Mouse (Mus musculus): Measurements from ENCODE around the gene Pi4kb. TPM values are rescaled to one million over a fixed set of nuclear protein-coding genes. Genes with fewer than 3 reads are reported as not detected.

The Pi4kb gene
- polyA plus RNA-seq, 1 experiment from 2014 or later: 10.5 TPM

DNA sequence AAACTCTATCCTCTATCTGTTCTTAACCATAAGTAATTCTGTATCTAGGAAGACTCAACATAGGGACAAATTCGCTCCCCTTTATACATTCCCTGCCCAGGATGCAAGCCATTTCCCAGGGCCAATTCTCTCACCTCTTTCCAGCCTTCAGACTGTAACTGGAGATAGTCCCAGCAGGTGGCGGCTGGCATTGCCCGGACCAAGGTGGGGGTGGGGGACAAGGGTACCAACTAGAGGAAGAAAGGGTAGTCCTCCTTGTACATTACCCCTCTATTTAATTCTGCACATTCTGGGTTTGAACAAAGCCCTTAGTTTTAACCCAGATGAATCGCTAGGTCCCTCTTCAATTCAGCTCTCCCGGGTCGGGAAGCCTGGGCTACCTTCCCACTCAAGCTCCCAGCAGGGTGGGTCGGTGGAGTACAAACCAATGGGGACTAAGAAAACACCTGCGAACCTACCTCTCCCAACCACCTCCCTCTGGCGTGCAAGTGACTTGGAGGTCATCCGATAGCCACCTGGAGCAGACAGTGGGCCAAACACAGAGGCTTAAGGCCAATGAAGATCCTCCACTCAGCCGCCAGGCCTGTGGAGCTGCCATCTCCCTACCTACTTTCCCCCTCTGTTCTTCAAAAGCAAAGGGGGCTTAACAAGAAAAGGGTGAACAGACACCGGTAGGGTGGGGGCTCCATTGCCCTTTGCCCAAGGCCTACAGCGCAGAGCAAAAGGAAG is 39.3 kb downstream of the Pi4kb start:
- Histone ChIP-seq H3K4me3 (ENCODE audit: low read depth, low read length) (peak overlapping the region; percentile 90), H3K9ac (ENCODE audit: low read depth, low read length) (peak overlapping the region; percentile 88), H3K4me1 (replicated peaks; ENCODE audit: control insufficient read depth, insufficient read depth, low read length) (peaks cover 4% of the 10 kb centered on the region; the same call in 1 of the 2 replicates), H3K4me2 (replicated peaks; ENCODE audit: low read depth) (peak overlapping the region; percentile 89), H3K9me3 (ENCODE audit: control insufficient read depth) (no peaks in the 10 kb centered on the region), H3K36me3 (ENCODE audit: control insufficient read depth, insufficient read depth) (peaks cover 31% of the 10 kb centered on the region), H3K27ac (ENCODE audit: low read depth, low read length) (peak overlapping the region; percentile 96), H3K27me3 (replicated peaks; ENCODE audit: control insufficient read depth, insufficient read depth, low read length) (no peaks in the 10 kb centered on the region)
- ATAC-seq: no peak
- 18% methylated on average over 13 of the region's 13 CpGs for WGBS
- TF ChIP-seq CTCF (IDR thresholded peaks at IDR 0.05; ENCODE audit: low read depth): peak; percentile 49

GRCm38 (mm10) chr3:95014428-95015151 is 40.1 kb downstream of the Pi4kb start:
- no peak for TF ChIP-seq CTCF (IDR thresholded peaks at IDR 0.05; ENCODE audit: low read depth)
- H3K27me3 ChIP-seq (replicated peaks; ENCODE audit: control insufficient read depth, insufficient read depth, low read length): no peaks in the 10 kb centered on the region
- ATAC-seq: no peak
- H3K27ac ChIP-seq (ENCODE audit: low read depth, low read length): peak overlapping the region; percentile 96
- H3K9me3 ChIP-seq (ENCODE audit: control insufficient read depth): no peaks in the 10 kb centered on the region
- peak overlapping the region; percentile 90 for H3K4me3 ChIP-seq (ENCODE audit: low read depth, low read length)
- peaks cover 24% of the 10 kb centered on the region for H3K36me3 ChIP-seq (ENCODE audit: control insufficient read depth, insufficient read depth)
- H3K9ac ChIP-seq (ENCODE audit: low read depth, low read length): peak overlapping the region; percentile 88
- peaks cover 4% of the 10 kb centered on the region; the same call in 1 of the 2 replicates for H3K4me1 ChIP-seq (replicated peaks; ENCODE audit: control insufficient read depth, insufficient read depth, low read length)
- H3K4me2 ChIP-seq (replicated peaks; ENCODE audit: low read depth): peak overlapping the region; percentile 89
- 1% methylated on average over 43 of the region's 44 CpGs for WGBS

DNA sequence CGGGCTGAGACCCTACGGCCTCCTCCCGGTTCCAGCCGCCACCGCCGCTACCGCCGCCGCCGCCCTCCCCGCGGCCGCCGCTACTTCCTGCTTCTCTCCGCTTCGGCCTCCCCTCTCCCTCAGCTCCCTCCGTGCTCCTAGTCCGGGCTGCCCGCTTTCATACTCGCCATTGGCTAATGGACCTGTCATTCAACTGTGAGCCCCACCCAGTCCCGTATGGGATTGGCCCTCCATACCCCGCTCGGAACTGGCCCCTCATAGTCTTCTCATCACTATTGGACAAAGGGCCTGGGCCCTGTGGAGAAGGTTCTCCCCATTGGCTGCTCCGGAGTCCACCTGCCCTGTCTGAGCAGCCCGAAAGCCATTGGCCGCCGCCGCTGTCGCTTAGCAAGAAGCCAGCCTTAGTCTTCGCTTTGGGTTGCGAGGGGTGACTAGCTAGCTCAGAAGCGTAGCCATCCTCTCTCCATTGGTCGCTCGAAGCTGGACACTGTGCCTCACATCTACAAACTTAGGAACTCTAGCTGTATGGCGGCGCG is 40.9 kb downstream of the Pi4kb start, which contains the start of gene Zfp687:
TSS of gene Zfp687 (minus strand) at position 112 of the 536 bp plus-strand sequence.
- H3K27me3 ChIP-seq (replicated peaks; ENCODE audit: control insufficient read depth, insufficient read depth, low read length): no peaks in the 10 kb centered on the region
- no peak for TF ChIP-seq CTCF (IDR thresholded peaks at IDR 0.05; ENCODE audit: low read depth)
- under 1% methylated on average over 26 of the region's 37 CpGs for WGBS

GRCm38 (mm10) chr3:95015891-95016531 is 41.5 kb downstream of the Pi4kb start:
- H3K4me2 ChIP-seq (replicated peaks; ENCODE audit: low read depth): peak overlapping the region; percentile 71
- peak; percentile 84 for ATAC-seq
- peak overlapping the region; percentile 90 for H3K4me3 ChIP-seq (ENCODE audit: low read depth, low read length)
- TF ChIP-seq CTCF (IDR thresholded peaks at IDR 0.05; ENCODE audit: low read depth): 0 out of 2 replicates have a peak, but pooled peaks have one; percentile 26
- H3K36me3 ChIP-seq (ENCODE audit: control insufficient read depth, insufficient read depth): peaks cover 10% of the 10 kb centered on the region
- H3K9ac ChIP-seq (ENCODE audit: low read depth, low read length): peak overlapping the region; percentile 64
- under 1% methylated on average over 40 of the region's 40 CpGs for WGBS
- peak overlapping the region; percentile 96 for H3K27ac ChIP-seq (ENCODE audit: low read depth, low read length)
- H3K4me1 ChIP-seq (replicated peaks; ENCODE audit: control insufficient read depth, insufficient read depth, low read length): peaks cover 4% of the 10 kb centered on the region; the same call in 1 of the 2 replicates
- no peaks in the 10 kb centered on the region for H3K27me3 ChIP-seq (replicated peaks; ENCODE audit: control insufficient read depth, insufficient read depth, low read length)
- no peaks in the 10 kb centered on the region for H3K9me3 ChIP-seq (ENCODE audit: control insufficient read depth)

More for the DNA sequence above, 40.9 kb downstream of the Pi4kb start, which contains the start of gene Zfp687:
- peak; percentile 98 for ATAC-seq
- Histone ChIP-seq H3K4me3 (ENCODE audit: low read depth, low read length) (peak within 1 kb of the TSS; percentile 90), H3K9ac (ENCODE audit: low read depth, low read length) (peak within 1 kb of the TSS; percentile 88), H3K4me1 (replicated peaks; ENCODE audit: control insufficient read depth, insufficient read depth, low read length) (peaks cover 4% of the 10 kb centered on the region; the same call in 1 of the 2 replicates), H3K9me3 (ENCODE audit: control insufficient read depth) (no peaks in the 10 kb centered on the region), H3K36me3 (ENCODE audit: control insufficient read depth, insufficient read depth) (peaks cover 16% of the 10 kb centered on the region), H3K27ac (ENCODE audit: low read depth, low read length) (peak within 1 kb of the TSS; percentile 96), H3K4me2 (replicated peaks; ENCODE audit: low read depth) (peak within 1 kb of the TSS; percentile 89)

- no peak; the same call in 1 of the 2 replicates for TF ChIP-seq CTCF (IDR thresholded peaks at IDR 0.05; ENCODE audit: low read depth)
Measured at GRCm38 (mm10) chr3:95016532-95017056, 42.1 kb downstream of the Pi4kb start.

More at GRCm38 (mm10) chr3:95016532-95017056, 42.1 kb downstream of the Pi4kb start:
- Histone ChIP-seq H3K27ac (ENCODE audit: low read depth, low read length) (peak overlapping the region; percentile 96), H3K36me3 (ENCODE audit: control insufficient read depth, insufficient read depth) (peaks cover 4% of the 10 kb centered on the region; the same call in 1 of the 2 replicates), H3K4me3 (ENCODE audit: low read depth, low read length) (peak overlapping the region; percentile 90), H3K9me3 (ENCODE audit: control insufficient read depth) (no peaks in the 10 kb centered on the region), H3K27me3 (replicated peaks; ENCODE audit: control insufficient read depth, insufficient read depth, low read length) (no peaks in the 10 kb centered on the region), H3K4me1 (replicated peaks; ENCODE audit: control insufficient read depth, insufficient read depth, low read length) (peaks cover 4% of the 10 kb centered on the region; the same call in 1 of the 2 replicates), H3K9ac (ENCODE audit: low read depth, low read length) (peak overlapping the region; percentile 64), H3K4me2 (replicated peaks; ENCODE audit: low read depth) (peak overlapping the region; percentile 71)
- WGBS: 3% methylated on average over 21 of the region's 21 CpGs
- ATAC-seq: no peak
